Mouse (Mus musculus): Measurements from ENCODE around the gene Tanc1. TPM values are rescaled to one million over a fixed set of nuclear protein-coding genes. Genes with fewer than 3 reads are reported as not detected.

Tanc1 gene
- polyA plus RNA-seq, 2 experiments, result 1.1 to 1.3 TPM

DNA sequence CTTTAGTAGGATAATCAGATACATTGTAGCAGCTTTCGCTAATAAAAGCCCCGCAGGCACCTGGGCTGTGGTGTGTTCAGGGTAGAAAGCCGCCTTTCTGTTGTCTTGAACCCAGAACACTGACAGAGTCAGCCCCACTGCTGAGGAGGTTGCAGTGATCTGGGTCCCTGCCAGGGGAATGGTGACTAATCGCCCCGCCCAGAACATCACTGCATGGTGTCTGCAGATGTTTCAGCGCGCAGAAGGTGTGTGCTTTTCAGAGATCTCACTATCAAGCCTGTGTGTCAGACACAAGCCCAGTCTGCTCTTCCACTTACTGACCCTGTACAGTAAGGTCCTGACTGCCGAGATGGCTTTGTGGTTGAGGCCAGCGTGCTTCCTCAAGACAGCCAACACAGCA lies 134.2 kb downstream of the Tanc1 start:
- H3K4me3 ChIP-seq (ENCODE audit: insufficient read depth in 1 of 2, low read depth in 2 of 2, low read length in 2 of 2), result no peak overlapping the region
- no peak for TF ChIP-seq CTCF (IDR thresholded peaks at IDR 0.05; ENCODE audit: low read depth)
- no peak for TF ChIP-seq EP300 (IDR thresholded peaks at IDR 0.05; ENCODE audit: low read depth)
- WGBS (ENCODE audit: insufficient replicate concordance), result 51% methylated on average over 9 of the region's 9 CpGs
- DNase-seq (ENCODE audit: low read depth in 3 of 3, low spot score in 3 of 3), result no peak
- no peaks in the 10 kb centered on the region for H3K36me3 ChIP-seq (replicated peaks; ENCODE audit: control insufficient read depth, insufficient read depth, low read depth)
- H3K27me3 ChIP-seq (ENCODE audit: control insufficient read depth, insufficient read depth, low read length), result no peaks in the 10 kb centered on the region
- H3K4me1 ChIP-seq (replicated peaks; ENCODE audit: control insufficient read depth in 2 of 2, insufficient read depth in 2 of 2, low read length in 1 of 2), result peaks cover 0 to 12% of the 10 kb centered on the region in 2 experiments; a peak in 1 of 4 replicates
- H3K9me3 ChIP-seq (ENCODE audit: control insufficient read depth, low read length), result no peaks in the 10 kb centered on the region
- H3K27ac ChIP-seq, result no peak overlapping the region
- no peak for ATAC-seq (ENCODE audit: insufficient read depth)
- H3K4me2 ChIP-seq (ENCODE audit: low read depth), result no peak overlapping the region
- no peak overlapping the region for H3K9ac ChIP-seq (replicated peaks)

GRCm38 (mm10) chr2:59747757-59748156 lies 135.9 kb downstream of the Tanc1 start:
- Histone ChIP-seq H3K4me2 (ENCODE audit: low read depth) (no peak overlapping the region), H3K27me3 (ENCODE audit: control insufficient read depth, insufficient read depth, low read length) (no peaks in the 10 kb centered on the region), H3K9me3 (ENCODE audit: control insufficient read depth, low read length) (no peaks in the 10 kb centered on the region), H3K4me3 (ENCODE audit: insufficient read depth in 1 of 2, low read depth in 2 of 2, low read length in 2 of 2) (no peak overlapping the region), H3K27ac (no peak overlapping the region), H3K4me1 (replicated peaks; ENCODE audit: control insufficient read depth in 2 of 2, insufficient read depth in 2 of 2, low read length in 1 of 2) (peaks cover 0 to 6% of the 10 kb centered on the region in 2 experiments; a peak in 1 of 4 replicates), H3K9ac (replicated peaks) (no peak overlapping the region), H3K36me3 (replicated peaks; ENCODE audit: control insufficient read depth, insufficient read depth, low read depth) (no peaks in the 10 kb centered on the region)
- no peak for DNase-seq (ENCODE audit: low read depth in 3 of 3, low spot score in 3 of 3)
- no peak for ATAC-seq (ENCODE audit: insufficient read depth)
- 79% methylated on average over 9 of the region's 9 CpGs for WGBS (ENCODE audit: insufficient replicate concordance)
- no peak for TF ChIP-seq CTCF (IDR thresholded peaks at IDR 0.05; ENCODE audit: low read depth)
- TF ChIP-seq EP300 (IDR thresholded peaks at IDR 0.05; ENCODE audit: low read depth), result no peak

DNA sequence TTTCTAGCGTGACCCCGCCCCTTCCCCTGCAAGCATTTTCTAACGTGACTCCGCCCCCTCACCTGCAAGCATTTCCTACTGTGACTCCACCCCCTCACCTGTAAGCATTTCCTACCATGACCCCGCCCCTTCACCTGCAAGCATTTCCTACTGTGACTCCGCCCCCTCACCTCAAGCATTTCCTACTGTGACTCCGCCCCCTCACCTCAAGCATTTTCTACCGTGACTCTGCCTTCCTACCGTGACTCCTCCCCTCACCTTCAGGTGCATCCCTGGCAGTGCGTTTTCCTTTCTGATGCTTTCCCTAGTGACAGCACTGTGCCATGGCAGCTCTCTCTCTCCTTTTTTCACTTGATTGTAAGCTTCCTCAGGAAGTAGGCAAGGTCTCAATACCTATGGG lies 137.5 kb downstream of the Tanc1 start:
- no peak overlapping the region for H3K4me3 ChIP-seq (ENCODE audit: insufficient read depth in 1 of 2, low read depth in 2 of 2, low read length in 2 of 2)
- WGBS (ENCODE audit: insufficient replicate concordance), result 21% methylated on average over 10 of the region's 10 CpGs
- H3K27ac ChIP-seq, result no peak overlapping the region

GRCm38 (mm10) chr2:59751172-59751571 lies 139.3 kb downstream of the Tanc1 start:
- no peak for ATAC-seq (ENCODE audit: insufficient read depth)
- no peaks in the 10 kb centered on the region for H3K27me3 ChIP-seq (ENCODE audit: control insufficient read depth, insufficient read depth, low read length)
- no peak overlapping the region for H3K4me3 ChIP-seq (ENCODE audit: insufficient read depth in 1 of 2, low read depth in 2 of 2, low read length in 2 of 2)
- WGBS (ENCODE audit: insufficient replicate concordance), result 64% methylated on average over 6 of the region's 6 CpGs
- TF ChIP-seq EP300 (IDR thresholded peaks at IDR 0.05; ENCODE audit: low read depth), result no peak
- TF ChIP-seq CTCF (IDR thresholded peaks at IDR 0.05; ENCODE audit: low read depth), result no peak
- peaks cover 0 to 4% of the 10 kb centered on the region in 2 experiments; a peak in 1 of 4 replicates for H3K4me1 ChIP-seq (replicated peaks; ENCODE audit: control insufficient read depth in 2 of 2, insufficient read depth in 2 of 2, low read length in 1 of 2)
- H3K4me2 ChIP-seq (ENCODE audit: low read depth), result no peak overlapping the region
- H3K27ac ChIP-seq, result no peak overlapping the region
- H3K36me3 ChIP-seq (replicated peaks; ENCODE audit: control insufficient read depth, insufficient read depth, low read depth), result no peaks in the 10 kb centered on the region
- no peaks in the 10 kb centered on the region for H3K9me3 ChIP-seq (ENCODE audit: control insufficient read depth, low read length)
- DNase-seq (ENCODE audit: low read depth in 3 of 3, low spot score in 3 of 3), result no peak
- H3K9ac ChIP-seq (replicated peaks), result no peak overlapping the region

More for the DNA sequence above, 137.5 kb downstream of the Tanc1 start:
- Histone ChIP-seq H3K36me3 (replicated peaks; ENCODE audit: control insufficient read depth, insufficient read depth, low read depth) (no peaks in the 10 kb centered on the region), H3K9ac (replicated peaks) (no peak overlapping the region), H3K27me3 (ENCODE audit: control insufficient read depth, insufficient read depth, low read length) (no peaks in the 10 kb centered on the region), H3K4me2 (ENCODE audit: low read depth) (no peak overlapping the region), H3K9me3 (ENCODE audit: control insufficient read depth, low read length) (no peaks in the 10 kb centered on the region), H3K4me1 (replicated peaks; ENCODE audit: control insufficient read depth in 2 of 2, insufficient read depth in 2 of 2, low read length in 1 of 2) (peaks cover 0 to 4% of the 10 kb centered on the region in 2 experiments; a peak in 1 of 4 replicates)
- no peak for DNase-seq (ENCODE audit: low read depth in 3 of 3, low spot score in 3 of 3)
- no peak for TF ChIP-seq CTCF (IDR thresholded peaks at IDR 0.05; ENCODE audit: low read depth)
- no peak for TF ChIP-seq EP300 (IDR thresholded peaks at IDR 0.05; ENCODE audit: low read depth)
- no peak for ATAC-seq (ENCODE audit: insufficient read depth)

- ATAC-seq (ENCODE audit: insufficient read depth) (no peak), DNase-seq (ENCODE audit: low read depth in 3 of 3, low spot score in 3 of 3) (no peak)
- H3K4me3 ChIP-seq (ENCODE audit: insufficient read depth in 1 of 2, low read depth in 2 of 2, low read length in 2 of 2), result no peak overlapping the region
- 0 out of 4 replicates have a peak, but pooled peaks cover 0 to 1% of the 10 kb centered on the region in 2 experiments for H3K4me1 ChIP-seq (replicated peaks; ENCODE audit: control insufficient read depth in 2 of 2, insufficient read depth in 2 of 2, low read length in 1 of 2)
- WGBS (ENCODE audit: insufficient replicate concordance), result 80% methylated on average over 7 of the region's 7 CpGs
- TF ChIP-seq EP300 (IDR thresholded peaks at IDR 0.05; ENCODE audit: low read depth) (no peak), CTCF (IDR thresholded peaks at IDR 0.05; ENCODE audit: low read depth) (no peak)
- no peak overlapping the region for H3K4me2 ChIP-seq (ENCODE audit: low read depth)
- H3K27ac ChIP-seq, result no peak overlapping the region
- no peaks in the 10 kb centered on the region for H3K9me3 ChIP-seq (ENCODE audit: control insufficient read depth, low read length)
- no peaks in the 10 kb centered on the region for H3K36me3 ChIP-seq (replicated peaks; ENCODE audit: control insufficient read depth, insufficient read depth, low read depth)
- no peak overlapping the region for H3K9ac ChIP-seq (replicated peaks)
- H3K27me3 ChIP-seq (ENCODE audit: control insufficient read depth, insufficient read depth, low read length), result no peaks in the 10 kb centered on the region
Observed at GRCm38 (mm10) chr2:59752148-59752547, 140.3 kb downstream of the Tanc1 start.
